Mouse (Mus musculus) liver, embryonic 14.5 days (tissue): ENCODE results near the gene Omp. TPM values are rescaled to one million over a fixed set of nuclear protein-coding genes. Genes with fewer than 3 reads are reported as not detected.

ENCODE experiments used
- ATAC-seq: fragments of 200-750 bp; cut with Nextera tagmentation; 2 replicates; pipeline ENCODE4 v1.8.0; 2017; ENCODE audit warnings: moderate number of reproducible peaks, mild to moderate bottlenecking, moderate library complexity; ENCODE audit not compliant: insufficient read depth
- DNase-seq, 3 experiments: peaks; one replicate each; pipeline ENCODE4 v3.0.0-alpha.2; 2012 to 2013; ENCODE audit warnings: low read depth in 3 of 3, low spot score in 3 of 3
- H3K27ac ChIP-seq: fragments of 300-500 bp; sonication (generic); 2 replicates; pipeline ENCODE4 v1.5.1; 2014; ENCODE audit warnings: moderate library complexity, mild to moderate bottlenecking, control low read depth, inconsistent platforms
- H3K27me3 ChIP-seq: fragments of 300-500 bp; sonication (generic); 2 replicates; pipeline ENCODE4 v1.6.1; 2014; ENCODE audit warnings: mild to moderate bottlenecking, low read length, moderate library complexity; ENCODE audit not compliant: control insufficient read depth, insufficient read depth
- H3K36me3 ChIP-seq: fragments of 300-500 bp; sonication (generic); replicated peaks from 2 replicates; pipeline ENCODE4 v1.6.1; 2014; ENCODE audit warnings: low read depth; ENCODE audit not compliant: control insufficient read depth, insufficient read depth
- H3K4me1 ChIP-seq, 2 experiments: fragments of 200-500 bp in 1 of 2; fragments of 300-500 bp in 1 of 2; sonication (generic) in 1 of 2; replicated peaks; 2 replicates each; pipeline ENCODE4 v1.6.1; 2012 to 2014; ENCODE audit warnings: antibody characterized with exemption in 1 of 2, inconsistent platforms in 1 of 2, low read length in 1 of 2; ENCODE audit not compliant: control insufficient read depth in 2 of 2, insufficient read depth in 2 of 2
- H3K4me2 ChIP-seq: fragments of 300-500 bp; sonication (generic); 2 replicates; pipeline ENCODE4 v1.6.1; 2014; ENCODE audit warnings: low read depth, mild to moderate bottlenecking, control low read depth, moderate library complexity
- H3K4me3 ChIP-seq, 2 experiments: fragments of 200-500 bp in 1 of 2; fragments of 300-500 bp in 1 of 2; sonication (generic) in 1 of 2; 2 replicates each; pipeline ENCODE4 v1.5.1; 2012 to 2014; ENCODE audit warnings: low read depth in 2 of 2, low read length in 2 of 2, mild to moderate bottlenecking in 2 of 2, control low read depth in 1 of 2, inconsistent platforms in 1 of 2, moderate library complexity in 1 of 2; ENCODE audit not compliant: insufficient read depth in 1 of 2
- H3K9ac ChIP-seq: fragments of 300-500 bp; sonication (generic); replicated peaks from 2 replicates; pipeline ENCODE4 v1.6.1; 2014; ENCODE audit warnings: mild to moderate bottlenecking, control low read depth, moderate library complexity
- H3K9me3 ChIP-seq: fragments of 300-500 bp; sonication (generic); 2 replicates; pipeline ENCODE4 v1.6.1; 2016; ENCODE audit warnings: low read length, mixed read lengths; ENCODE audit not compliant: control insufficient read depth
- CTCF ChIP-seq: IDR thresholded peaks from 2 replicates; pipeline ENCODE4 v1.5.1; 2016; ENCODE audit warnings: antibody characterized with exemption, low read depth, control low read depth
- EP300 ChIP-seq: IDR thresholded peaks from 2 replicates; pipeline ENCODE4 v1.6.1; 2016; ENCODE audit warnings: antibody characterized with exemption, low read depth
- WGBS: fragments of 180-500 bp; shearing (Covaris S2); extraction: QIAGEN DNeasy Blood & Tissue Kit; methylation state at CpG from one replicate; pipeline ENCODE4 v1.1.7; 2014; ENCODE audit not compliant: insufficient replicate concordance; 5-methylcytosine and 5-hydroxymethylcytosine counted together
- polyA plus RNA-seq, 2 experiments: library from polyadenylated mRNA; depleted of rRNA in 1 of 2; stranded (reverse) in 1 of 2; unstranded in 1 of 2; fragments of >200 nt; fragmentation: Nextera tagmentation in 1 of 2; extraction: Ambion mirVana in 1 of 2; gene quantifications; 2 replicates each; pipeline versions ENCODE4 v1.2.1 to v1.2.3; 2012 to 2014

The Omp gene
- polyA plus RNA-seq, 2 experiments: 0.44 to 0.61 TPM

- DNase-seq (no peak), ATAC-seq (no peak)
- H3K27ac ChIP-seq: no peak overlapping the region
- H3K4me1 ChIP-seq: peaks cover 0 to 10% of the 10 kb centered on the region in 2 experiments; a peak in 2 of 4 replicates
- no peaks in the 10 kb centered on the region for H3K9me3 ChIP-seq
- H3K36me3 ChIP-seq: no peaks in the 10 kb centered on the region
- WGBS: 72% methylated on average over 7 of the region's 7 CpGs
- no peak overlapping the region for H3K4me3 ChIP-seq
- H3K9ac ChIP-seq: no peak overlapping the region
- H3K4me2 ChIP-seq: no peak overlapping the region
- TF ChIP-seq EP300 (no peak), CTCF (no peak)
- H3K27me3 ChIP-seq: peaks cover 6% of the 10 kb centered on the region
Observed at GRCm38 (mm10) chr7:98106272-98106671, 39.0 kb downstream of the Omp start.

GRCm38 (mm10) chr7:98104481-98105435 is 40.5 kb downstream of the Omp start:
- TF ChIP-seq EP300 (no peak), CTCF (no peak)
- H3K4me2 ChIP-seq: peak overlapping the region; percentile 40
- WGBS: 48% methylated on average over 16 of the region's 16 CpGs
- H3K36me3 ChIP-seq: no peaks in the 10 kb centered on the region
- ATAC-seq (peak; percentile 64), DNase-seq (peak in 1 of 3 experiments; percentile 33)
- H3K4me3 ChIP-seq: peak overlapping the region in 1 of 2 experiments; percentile 5; a peak in 2 of 4 replicates
- no peak overlapping the region for H3K9ac ChIP-seq
- no peaks in the 10 kb centered on the region for H3K9me3 ChIP-seq
- H3K27me3 ChIP-seq: no peaks in the 10 kb centered on the region
- peaks cover 0 to 10% of the 10 kb centered on the region in 2 experiments; a peak in 2 of 4 replicates for H3K4me1 ChIP-seq
- peak overlapping the region; percentile 50 for H3K27ac ChIP-seq

- WGBS: 63% methylated on average over 5 of the region's 5 CpGs
- Histone ChIP-seq H3K4me3 (no peak overlapping the region), H3K27ac (no peak overlapping the region; the same call in 1 of the 2 replicates), H3K4me1 (peaks cover 0 to 10% of the 10 kb centered on the region in 2 experiments; a peak in 2 of 4 replicates), H3K36me3 (no peaks in the 10 kb centered on the region), H3K27me3 (no peaks in the 10 kb centered on the region), H3K9ac (no peak overlapping the region), H3K4me2 (no peak overlapping the region), H3K9me3 (no peaks in the 10 kb centered on the region)
- DNase-seq: no peak
- ATAC-seq: no peak; the same call in 1 of the 2 replicates
- TF ChIP-seq EP300 (no peak), CTCF (no peak)
Observed at GRCm38 (mm10) chr7:98103942-98104292, 41.4 kb downstream of the Omp start.

- H3K27ac ChIP-seq: no peak overlapping the region
- no peaks in the 10 kb centered on the region for H3K27me3 ChIP-seq
- no peaks in the 10 kb centered on the region for H3K36me3 ChIP-seq
- DNase-seq: peak in 2 of 3 experiments; percentile 18 to 61
- peak overlapping the region; percentile 48; the same call in 1 of the 2 replicates for H3K9ac ChIP-seq
- peak overlapping the region; percentile 38 to 62 for H3K4me3 ChIP-seq
- H3K9me3 ChIP-seq: no peaks in the 10 kb centered on the region
- peaks cover 0 to 10% of the 10 kb centered on the region in 2 experiments; a peak in 2 of 4 replicates for H3K4me1 ChIP-seq
- peak overlapping the region; percentile 62 for H3K4me2 ChIP-seq
- WGBS: 14% methylated on average over 24 of the region's 26 CpGs
- TF ChIP-seq CTCF: peak; percentile 88
- no peak for TF ChIP-seq EP300
- ATAC-seq: peak; percentile 41; the same call in 1 of the 2 replicates
Observed at GRCm38 (mm10) chr7:98103002-98103941, 42.0 kb downstream of the Omp start.
